In genomic region chr10:14056584-14057451, GRCm38 (mm10) we compare ENCODE assay signal across 7 mouse cellular contexts.
DNase-seq lines count a peak whose midpoint lies in the region; ATAC-seq and TF ChIP-seq lines count a peak whose summit lies in the region.

No protein-coding gene starts in this region.

- H3K27me3 ChIP-seq in E14TG2a.4 (ENCODE audit: insufficient read depth, low read length), result no peaks in the 10 kb centered on the region
- no peaks in the 10 kb centered on the region for H3K27me3 ChIP-seq in heart, embryonic 10.5 days (ENCODE audit: insufficient read depth, poor library complexity, severe bottlenecking)
- H3K27me3 ChIP-seq in midbrain, embryonic 14.5 days (ENCODE audit: control insufficient read depth, insufficient read depth, low read length), result no peaks in the 10 kb centered on the region

- ATAC-seq in midbrain, embryonic 14.5 days (ENCODE audit: low FRiP score, low TSS enrichment), result peak; percentile 86

- peak overlapping the region; percentile 23 for H3K4me3 ChIP-seq in E14TG2a.4 (replicated peaks; ENCODE audit: low read length)
- no peak overlapping the region for H3K4me3 ChIP-seq in heart, embryonic 10.5 days
- H3K4me3 ChIP-seq in midbrain, embryonic 14.5 days (replicated peaks; ENCODE audit: low read depth, low read length), result no peak overlapping the region

- no peak for TF ChIP-seq CTCF in E14TG2a.4 (conservative IDR thresholded peaks at IDR 0.05; ENCODE audit: low read length)

- DNase-seq in adipocyte (ENCODE audit: low spot score), result peak; percentile 12
- DNase-seq in embryo, embryonic 9.5 days (ENCODE audit: extremely low spot score), result peak; percentile 25
- DNase-seq in heart, embryonic 10.5 days (ENCODE audit: low spot score), result peak; percentile 80
- DNase-seq in kidney, adult 8-10 months, result peak; percentile 60 to 65
- DNase-seq in midbrain, embryonic 14.5 days, result peak; percentile 79
- peak; percentile 32 for DNase-seq in testis, postnatal 14 days (ENCODE audit: low spot score)

- H3K4me1 ChIP-seq in E14TG2a.4 (replicated peaks; ENCODE audit: low read depth, low read length), result peaks cover 34% of the 10 kb centered on the region
- peaks cover 27% of the 10 kb centered on the region for H3K4me1 ChIP-seq in heart, embryonic 10.5 days
- peaks cover 22% of the 10 kb centered on the region for H3K4me1 ChIP-seq in midbrain, embryonic 14.5 days (ENCODE audit: control insufficient read depth, insufficient read depth, low read length)

- no peaks in the 10 kb centered on the region for H3K36me3 ChIP-seq in E14TG2a.4 (ENCODE audit: insufficient read depth, low read length)
- no peaks in the 10 kb centered on the region for H3K36me3 ChIP-seq in heart, embryonic 10.5 days
- H3K36me3 ChIP-seq in midbrain, embryonic 14.5 days (ENCODE audit: control insufficient read depth, insufficient read depth, low read length), result no peaks in the 10 kb centered on the region

- H3K27ac ChIP-seq in heart, embryonic 10.5 days, result peak overlapping the region; percentile 81
- peak overlapping the region; percentile 49; the same call in 1 of the 2 replicates for H3K27ac ChIP-seq in midbrain, embryonic 14.5 days (replicated peaks; ENCODE audit: low read depth, low read length)

- no peak overlapping the region for H3K9ac ChIP-seq in midbrain, embryonic 14.5 days (replicated peaks; ENCODE audit: low read length)

- 52% methylated on average over 8 of the region's 8 CpGs for WGBS in heart, embryonic 10.5 days
- WGBS in midbrain, embryonic 14.5 days, result 9% methylated on average over 8 of the region's 8 CpGs

- no peak overlapping the region for H3K4me2 ChIP-seq in midbrain, embryonic 14.5 days (ENCODE audit: low read length)

- no peaks in the 10 kb centered on the region for H3K9me3 ChIP-seq in E14TG2a.4 (ENCODE audit: low read length)
- H3K9me3 ChIP-seq in heart, embryonic 10.5 days, result no peaks in the 10 kb centered on the region
- no peaks in the 10 kb centered on the region for H3K9me3 ChIP-seq in midbrain, embryonic 14.5 days (ENCODE audit: control insufficient read depth, low read length)

Comparison
In these comparisons a context has a peak if more than half of its experiments do, and no peak if none do; other contexts are left out.
1. DNase-seq: peak in every context shown above with its lines; median percentile 80 in heart, embryonic 10.5 days; 79 in midbrain, embryonic 14.5 days; 62 in kidney, adult 8-10 months; 32 in testis, postnatal 14 days; 25 in embryo, embryonic 9.5 days; 12 in adipocyte.